Mouse (Mus musculus) cortical plate, adult 2 months (tissue): Measurements from ENCODE around the gene Nme3.

Experiments used
- CTCF ChIP-seq: fragments of 200-500 bp; IDR thresholded peaks from 2 replicates; pipeline ENCODE4 v1.5.1; 2011; ENCODE audit warnings: mild to moderate bottlenecking, control low read depth, low read length; ENCODE audit not compliant: insufficient read depth; ENCODE audit errors: extremely low read depth
- POLR2A ChIP-seq: fragments of 200-500 bp; IDR thresholded peaks from 2 replicates; pipeline ENCODE4 v1.6.1; 2011; ENCODE audit warnings: mild to moderate bottlenecking, low read length, control low read depth; ENCODE audit not compliant: insufficient read depth; ENCODE audit errors: extremely low read depth

- TF ChIP-seq CTCF (no peak), POLR2A (no peak)
Observed at GRCm38 (mm10) chr17:24907591-24907990, 11.3 kb downstream of the Nme3 start.
